Mouse (Mus musculus): ENCODE results near the gene Exoc7. TPM values are rescaled to one million over a fixed set of nuclear protein-coding genes. Genes with fewer than 3 reads are reported as not detected.
A peak's percentile ranks its signal among the peaks of the same experiment; 100 is the strongest.

Gene Exoc7
- polyA plus RNA-seq, 1 experiment from 2014 or later = 116 TPM

DNA sequence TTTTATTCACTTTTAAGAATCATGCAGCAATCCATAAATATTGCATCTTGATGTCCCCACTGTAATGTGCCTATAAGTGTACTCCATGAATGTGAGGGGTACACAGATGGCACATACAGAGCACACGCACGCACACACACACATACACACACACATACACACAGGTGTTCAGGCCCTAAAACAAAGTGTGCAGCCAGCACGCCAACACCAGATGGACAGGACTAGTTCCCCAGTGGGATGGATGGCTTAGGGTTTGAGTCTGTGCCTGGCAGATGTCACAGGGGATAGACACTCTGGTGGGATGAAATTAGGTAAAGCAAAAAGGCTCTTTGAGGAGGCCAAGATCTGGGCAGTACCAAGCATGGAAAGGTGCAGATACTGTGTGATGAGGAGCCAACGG, 29.4 kb upstream of the Exoc7 start:
- H3K27ac ChIP-seq (ENCODE audit: low read length) = no peak overlapping the region
- no peak overlapping the region for H3K9ac ChIP-seq (replicated peaks; ENCODE audit: low read depth, low read length)
- H3K27me3 ChIP-seq (replicated peaks; ENCODE audit: control insufficient read depth, insufficient read depth, low read length) = peaks cover 12% of the 10 kb centered on the region
- H3K4me1 ChIP-seq (replicated peaks; ENCODE audit: control insufficient read depth, insufficient read depth, low read length) = peaks cover 42% of the 10 kb centered on the region
- H3K9me3 ChIP-seq (ENCODE audit: control insufficient read depth, low read length) = no peaks in the 10 kb centered on the region
- ATAC-seq = no peak
- 0 out of 2 replicates have a peak, but pooled peaks cover 2% of the 10 kb centered on the region for H3K36me3 ChIP-seq (ENCODE audit: control insufficient read depth, insufficient read depth)
- no peak overlapping the region for H3K4me3 ChIP-seq (replicated peaks; ENCODE audit: low read length)
- WGBS = 63% methylated on average over 4 of the region's 4 CpGs
- no peak overlapping the region for H3K4me2 ChIP-seq (ENCODE audit: low read length)

DNA sequence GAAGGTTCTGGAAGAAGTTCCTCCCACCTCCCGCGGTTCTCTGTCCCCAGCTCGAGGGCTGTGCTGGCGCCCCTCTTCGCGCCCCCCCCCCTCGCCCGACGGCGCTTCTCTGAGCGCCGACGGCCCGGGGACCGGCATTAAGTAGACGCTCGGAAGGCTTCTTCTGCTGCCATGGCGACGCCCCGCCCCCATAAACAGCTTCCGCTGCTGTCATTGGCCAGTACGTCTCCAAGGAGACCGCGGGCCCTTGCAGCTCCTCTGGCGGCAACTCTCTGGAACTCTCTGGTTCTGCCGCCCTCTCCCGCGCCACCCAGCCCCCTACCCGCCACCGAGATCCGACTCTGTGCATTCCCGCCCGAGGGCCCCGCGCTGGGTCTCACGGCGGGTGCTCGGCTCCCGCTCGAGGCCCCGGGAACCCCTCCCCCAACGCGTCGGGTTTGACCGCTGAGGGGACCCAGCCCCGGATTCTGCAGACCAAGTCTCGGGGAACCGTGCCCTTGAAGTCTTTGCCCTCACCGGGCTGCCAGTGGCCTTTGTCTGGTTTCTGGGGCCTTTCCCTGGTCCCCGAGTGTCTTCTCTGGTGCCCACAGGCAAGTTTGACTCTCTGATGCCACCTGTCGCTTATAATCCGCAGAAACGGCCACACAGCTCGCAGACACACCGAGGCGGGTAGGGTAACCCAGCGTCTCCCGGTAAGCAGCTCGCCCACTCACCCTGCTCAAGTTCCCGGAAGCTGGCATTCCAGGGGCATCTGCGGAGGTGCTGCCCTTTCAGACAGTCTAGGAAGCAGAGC, 28.4 kb upstream of the Exoc7 start, which contains the start of gene Foxj1:
Gene Foxj1, minus strand, starts transcription at position 156 of the 793 bp plus-strand sequence.
- WGBS = under 1% methylated on average over 58 of the region's 61 CpGs
- peak; percentile 95 for ATAC-seq

DNA sequence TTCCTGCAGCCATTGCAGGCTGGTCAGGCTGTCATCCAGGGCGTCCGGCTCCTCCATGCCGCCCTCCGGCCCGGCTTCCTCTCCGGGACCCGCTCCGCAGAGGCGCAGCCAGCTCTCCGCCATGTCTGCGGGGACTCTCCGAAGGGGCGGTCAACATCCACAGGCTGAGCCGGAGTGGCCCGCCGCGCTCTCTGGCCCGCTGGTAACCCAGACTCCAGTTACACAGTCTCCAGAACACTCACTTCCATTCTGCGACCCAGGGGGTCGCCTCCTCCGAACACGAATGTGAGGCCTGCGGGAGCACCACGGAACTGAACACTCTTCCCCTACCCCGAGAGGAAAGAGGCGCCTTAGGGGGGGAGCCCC, 27.4 kb upstream of the Exoc7 start:
- H3K9ac ChIP-seq (replicated peaks; ENCODE audit: low read depth, low read length) = no peak overlapping the region; the same call in 1 of the 2 replicates
- 8% methylated on average over 26 of the region's 26 CpGs for WGBS
- H3K27me3 ChIP-seq (replicated peaks; ENCODE audit: control insufficient read depth, insufficient read depth, low read length) = peaks cover 12% of the 10 kb centered on the region
- no peak overlapping the region for H3K27ac ChIP-seq (ENCODE audit: low read length)
- H3K9me3 ChIP-seq (ENCODE audit: control insufficient read depth, low read length) = no peaks in the 10 kb centered on the region
- peaks cover 57% of the 10 kb centered on the region for H3K4me1 ChIP-seq (replicated peaks; ENCODE audit: control insufficient read depth, insufficient read depth, low read length)
- 0 out of 2 replicates have a peak, but pooled peaks cover 2% of the 10 kb centered on the region for H3K36me3 ChIP-seq (ENCODE audit: control insufficient read depth, insufficient read depth)
- peak overlapping the region; percentile 57 for H3K4me3 ChIP-seq (replicated peaks; ENCODE audit: low read length)
- H3K4me2 ChIP-seq (ENCODE audit: low read length) = peak overlapping the region; percentile 99; the same call in 1 of the 2 replicates
- no peak for ATAC-seq

More for the DNA sequence above, 28.4 kb upstream of the Exoc7 start, which contains the start of gene Foxj1:
- peak within 1 kb of the TSS; percentile 63 for H3K9ac ChIP-seq (replicated peaks; ENCODE audit: low read depth, low read length)
- H3K4me1 ChIP-seq (replicated peaks; ENCODE audit: control insufficient read depth, insufficient read depth, low read length) = peaks cover 47% of the 10 kb centered on the region
- peak within 1 kb of the TSS; percentile 46; the same call in 1 of the 2 replicates for H3K27ac ChIP-seq (ENCODE audit: low read length)
- 0 out of 2 replicates have a peak, but pooled peaks cover 2% of the 10 kb centered on the region for H3K36me3 ChIP-seq (ENCODE audit: control insufficient read depth, insufficient read depth)
- H3K9me3 ChIP-seq (ENCODE audit: control insufficient read depth, low read length) = no peaks in the 10 kb centered on the region
- H3K4me3 ChIP-seq (replicated peaks; ENCODE audit: low read length) = peak within 1 kb of the TSS; percentile 57
- H3K27me3 ChIP-seq (replicated peaks; ENCODE audit: control insufficient read depth, insufficient read depth, low read length) = peaks cover 12% of the 10 kb centered on the region
- H3K4me2 ChIP-seq (ENCODE audit: low read length) = peak within 1 kb of the TSS; percentile 99

DNA sequence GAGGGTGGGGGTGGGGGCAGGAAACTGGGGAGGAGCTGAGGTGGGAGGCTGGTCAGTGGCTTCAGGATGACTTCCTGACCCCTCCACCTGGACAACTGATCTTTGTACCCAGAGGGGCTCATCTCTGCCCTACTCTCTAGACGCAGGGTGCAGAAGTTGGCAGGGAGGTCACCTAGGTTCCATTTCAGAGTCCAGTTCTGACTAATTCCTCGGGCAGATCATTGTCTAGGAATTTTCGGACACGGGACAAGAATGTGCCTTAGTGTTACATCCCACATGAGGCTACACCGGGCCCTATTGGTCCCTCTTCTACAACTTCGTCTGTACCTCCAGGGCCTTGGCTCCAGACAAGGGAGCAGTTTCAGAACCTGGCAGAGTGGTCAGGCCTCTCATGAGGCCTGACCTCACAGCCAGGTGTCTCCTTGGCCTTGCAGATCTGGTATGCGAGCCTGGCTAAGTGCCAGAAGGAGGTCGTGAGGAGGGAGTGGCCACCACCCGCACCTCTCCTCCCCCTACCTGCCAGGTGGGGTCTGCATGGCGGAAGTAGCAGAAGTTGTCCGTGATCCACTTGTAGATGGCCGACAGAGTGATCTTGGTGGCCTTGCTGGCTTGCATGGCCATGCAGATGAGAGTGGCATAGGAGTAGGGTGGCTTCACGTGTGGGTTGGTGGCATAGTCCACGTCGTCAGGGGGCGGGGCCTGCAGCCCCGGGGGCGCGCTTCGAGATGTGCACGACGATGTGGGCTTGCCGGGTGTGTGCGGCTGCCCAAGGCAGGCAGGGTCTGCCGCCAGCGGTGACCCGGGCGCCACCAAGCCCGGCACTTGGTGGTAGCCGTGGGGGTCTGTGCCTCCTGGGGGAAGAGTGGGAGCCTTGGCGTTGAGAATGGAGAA, 26.7 kb upstream of the Exoc7 start:
- H3K4me2 ChIP-seq (ENCODE audit: low read length) = peak overlapping the region; percentile 99
- H3K4me3 ChIP-seq (replicated peaks; ENCODE audit: low read length) = peak overlapping the region; percentile 57
- WGBS = 28% methylated on average over 31 of the region's 31 CpGs
- no peak for ATAC-seq
- H3K36me3 ChIP-seq (ENCODE audit: control insufficient read depth, insufficient read depth) = 0 out of 2 replicates have a peak, but pooled peaks cover 2% of the 10 kb centered on the region
- peaks cover 63% of the 10 kb centered on the region for H3K4me1 ChIP-seq (replicated peaks; ENCODE audit: control insufficient read depth, insufficient read depth, low read length)
- H3K27me3 ChIP-seq (replicated peaks; ENCODE audit: control insufficient read depth, insufficient read depth, low read length) = peaks cover 12% of the 10 kb centered on the region
- no peaks in the 10 kb centered on the region for H3K9me3 ChIP-seq (ENCODE audit: control insufficient read depth, low read length)
- H3K9ac ChIP-seq (replicated peaks; ENCODE audit: low read depth, low read length) = no peak overlapping the region; the same call in 1 of the 2 replicates
- no peak overlapping the region for H3K27ac ChIP-seq (ENCODE audit: low read length)

DNA sequence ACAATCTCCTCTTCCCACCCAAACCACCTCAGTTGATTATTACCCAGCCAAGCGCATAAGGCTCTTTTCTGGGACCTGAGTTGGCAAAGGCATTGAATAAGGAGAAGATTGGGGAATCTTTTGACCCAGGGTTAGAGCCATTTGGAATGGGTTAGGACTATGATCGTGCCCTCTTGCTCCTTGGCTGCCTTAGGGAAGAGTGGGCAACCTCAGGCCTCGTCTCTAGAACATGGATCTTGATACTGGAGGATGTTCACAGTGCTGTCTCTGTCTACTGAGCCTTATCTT, 25.9 kb upstream of the Exoc7 start:
- no peaks in the 10 kb centered on the region for H3K36me3 ChIP-seq (ENCODE audit: control insufficient read depth, insufficient read depth)
- H3K4me3 ChIP-seq (replicated peaks; ENCODE audit: low read length) = no peak overlapping the region
- peaks cover 12% of the 10 kb centered on the region for H3K27me3 ChIP-seq (replicated peaks; ENCODE audit: control insufficient read depth, insufficient read depth, low read length)
- H3K4me2 ChIP-seq (ENCODE audit: low read length) = no peak overlapping the region
- H3K27ac ChIP-seq (ENCODE audit: low read length) = no peak overlapping the region; the same call in 1 of the 2 replicates
- no peaks in the 10 kb centered on the region for H3K9me3 ChIP-seq (ENCODE audit: control insufficient read depth, low read length)
- 59% methylated on average over 3 of the region's 3 CpGs for WGBS
- no peak overlapping the region for H3K9ac ChIP-seq (replicated peaks; ENCODE audit: low read depth, low read length)
- H3K4me1 ChIP-seq (replicated peaks; ENCODE audit: control insufficient read depth, insufficient read depth, low read length) = peaks cover 63% of the 10 kb centered on the region
- no peak for ATAC-seq

DNA sequence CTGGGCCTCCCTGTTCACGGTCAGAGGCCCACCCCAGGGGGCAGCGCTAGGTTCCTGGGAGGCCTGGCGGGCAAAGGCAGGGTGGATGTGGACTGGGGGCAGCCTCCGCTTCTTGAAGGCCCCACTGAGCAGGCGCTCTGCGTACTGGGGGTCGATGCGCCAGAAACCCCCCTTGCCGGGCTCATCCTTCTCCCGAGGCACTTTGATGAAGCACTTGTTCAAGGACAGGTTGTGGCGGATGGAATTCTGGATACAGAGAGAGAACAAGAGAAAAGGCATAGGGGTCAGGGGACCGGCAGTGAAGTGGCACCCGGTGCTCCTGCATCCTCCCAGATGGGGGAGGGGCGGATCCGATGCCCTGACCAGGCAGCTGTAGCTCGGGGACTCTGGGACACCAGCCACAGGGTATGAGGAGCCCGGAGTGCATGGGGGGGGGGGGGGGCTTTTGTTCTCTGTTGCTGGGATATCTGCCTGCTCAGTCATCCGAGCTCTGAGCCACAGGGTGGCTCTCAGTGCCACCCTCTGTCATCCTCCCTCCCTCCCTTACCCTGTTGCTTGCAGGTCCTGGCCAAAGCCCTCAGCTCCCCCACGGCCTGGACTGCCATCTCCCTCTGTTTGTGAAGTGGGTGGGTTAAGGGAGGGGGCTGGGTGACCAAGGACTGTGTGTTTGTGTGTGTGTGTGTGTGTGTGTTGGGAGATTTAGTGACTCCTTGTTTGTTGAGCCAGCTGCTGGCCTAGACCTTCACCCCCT, 25.4 kb upstream of the Exoc7 start:
- Histone ChIP-seq H3K9ac (replicated peaks; ENCODE audit: low read depth, low read length) (no peak overlapping the region), H3K27me3 (replicated peaks; ENCODE audit: control insufficient read depth, insufficient read depth, low read length) (peaks cover 12% of the 10 kb centered on the region), H3K4me3 (replicated peaks; ENCODE audit: low read length) (no peak overlapping the region), H3K4me2 (ENCODE audit: low read length) (no peak overlapping the region), H3K36me3 (ENCODE audit: control insufficient read depth, insufficient read depth) (no peaks in the 10 kb centered on the region), H3K9me3 (ENCODE audit: control insufficient read depth, low read length) (no peaks in the 10 kb centered on the region), H3K27ac (ENCODE audit: low read length) (0 out of 2 replicates have a peak overlapping the region, but pooled peaks have one; percentile 10), H3K4me1 (replicated peaks; ENCODE audit: control insufficient read depth, insufficient read depth, low read length) (peaks cover 63% of the 10 kb centered on the region)
- ATAC-seq = peak; percentile 23
- 21% methylated on average over 18 of the region's 19 CpGs for WGBS

DNA sequence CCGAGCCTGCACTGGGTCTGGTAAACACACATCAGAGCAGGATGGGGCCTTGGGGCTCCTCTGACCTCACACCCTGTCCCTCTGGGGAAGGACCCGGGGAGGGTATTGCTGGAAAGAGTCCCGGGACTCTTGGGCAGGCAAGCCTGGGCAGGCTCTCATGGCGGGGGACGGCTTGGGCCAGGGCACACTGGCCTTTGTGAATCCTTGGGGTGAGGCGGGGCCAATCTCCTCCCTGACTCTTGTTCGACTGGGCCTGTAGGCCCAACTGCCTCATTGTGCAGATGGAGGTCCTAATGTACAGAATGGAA, 23.1 kb upstream of the Exoc7 start:
- peaks cover 49% of the 10 kb centered on the region for H3K4me1 ChIP-seq (replicated peaks; ENCODE audit: control insufficient read depth, insufficient read depth, low read length)
- no peaks in the 10 kb centered on the region for H3K9me3 ChIP-seq (ENCODE audit: control insufficient read depth, low read length)
- no peak overlapping the region; the same call in 1 of the 2 replicates for H3K9ac ChIP-seq (replicated peaks; ENCODE audit: low read depth, low read length)
- H3K4me3 ChIP-seq (replicated peaks; ENCODE audit: low read length) = no peak overlapping the region
- H3K27me3 ChIP-seq (replicated peaks; ENCODE audit: control insufficient read depth, insufficient read depth, low read length) = peaks cover 12% of the 10 kb centered on the region
- no peaks in the 10 kb centered on the region for H3K36me3 ChIP-seq (ENCODE audit: control insufficient read depth, insufficient read depth)
- H3K27ac ChIP-seq (ENCODE audit: low read length) = peak overlapping the region; percentile 51
- no peak overlapping the region for H3K4me2 ChIP-seq (ENCODE audit: low read length)
- 34% methylated on average over 7 of the region's 7 CpGs for WGBS
- ATAC-seq = no peak

DNA sequence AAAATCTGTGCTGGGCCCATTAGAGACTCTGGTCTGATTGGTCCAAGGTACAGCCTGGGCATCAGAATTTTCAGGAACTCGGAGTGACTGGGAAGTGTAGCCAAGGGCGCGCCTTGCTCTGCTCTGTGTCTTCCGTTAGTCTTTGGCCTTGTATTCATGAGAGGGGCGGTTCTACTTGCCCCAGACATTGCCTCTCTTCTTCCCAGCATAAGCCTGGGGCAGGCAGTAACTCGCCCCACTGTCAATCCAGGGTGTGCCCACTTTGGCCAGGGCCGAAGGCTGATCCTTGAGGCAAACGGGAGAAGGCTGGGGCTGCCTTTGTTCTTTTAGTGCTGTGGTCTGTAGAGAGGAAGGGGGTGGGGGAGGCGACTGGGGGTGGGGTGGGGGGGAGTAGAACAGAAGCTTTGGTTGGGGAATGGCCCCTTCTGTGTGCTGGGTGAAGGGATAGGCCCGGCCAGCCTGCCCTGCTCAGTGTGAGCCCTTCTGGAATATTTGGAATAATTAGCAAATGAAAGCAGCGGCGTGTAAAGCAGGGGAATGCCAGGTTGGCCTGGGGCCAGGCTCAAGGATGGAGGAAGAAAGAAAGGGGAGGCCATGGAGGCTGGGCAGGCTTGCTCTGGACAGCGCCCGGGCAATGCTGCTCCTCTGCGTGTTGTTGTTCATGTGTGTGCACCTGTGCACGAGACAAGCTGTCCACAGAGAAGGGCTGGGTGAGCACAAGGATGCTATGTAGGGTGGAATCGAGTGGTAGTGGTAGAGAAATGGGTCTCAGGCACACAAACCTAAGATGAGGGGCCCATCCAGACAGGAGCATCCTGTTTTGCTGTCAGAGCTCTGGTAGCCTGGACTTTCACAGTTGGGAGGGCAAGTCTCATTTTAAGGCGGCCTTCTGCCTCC, 22.5 kb upstream of the Exoc7 start:
- no peak overlapping the region for H3K4me3 ChIP-seq (replicated peaks; ENCODE audit: low read length)
- H3K9ac ChIP-seq (replicated peaks; ENCODE audit: low read depth, low read length) = peak overlapping the region; percentile 35
- peaks cover 43% of the 10 kb centered on the region for H3K4me1 ChIP-seq (replicated peaks; ENCODE audit: control insufficient read depth, insufficient read depth, low read length)
- 15% methylated on average over 18 of the region's 18 CpGs for WGBS
- no peaks in the 10 kb centered on the region for H3K36me3 ChIP-seq (ENCODE audit: control insufficient read depth, insufficient read depth)
- peaks cover 7% of the 10 kb centered on the region for H3K27me3 ChIP-seq (replicated peaks; ENCODE audit: control insufficient read depth, insufficient read depth, low read length)
- ATAC-seq = peak; percentile 85
- no peak overlapping the region for H3K4me2 ChIP-seq (ENCODE audit: low read length)
- H3K9me3 ChIP-seq (ENCODE audit: control insufficient read depth, low read length) = no peaks in the 10 kb centered on the region
- H3K27ac ChIP-seq (ENCODE audit: low read length) = peak overlapping the region; percentile 51
